Mouse (Mus musculus): ENCODE measurements around the gene Xkr7. TPM values are rescaled to one million over a fixed set of nuclear protein-coding genes. Genes with fewer than 3 reads are reported as not detected.

Xkr7 gene
- total RNA-seq (2014; rRNA removed) = 17.2 and 21.9 TPM in 2 replicates
- 0.76 and 0.77 TPM in 2 replicates for polyA plus RNA-seq (2015; fragmentation: Nextera tagmentation; extraction: Ambion mirVana)

DNA sequence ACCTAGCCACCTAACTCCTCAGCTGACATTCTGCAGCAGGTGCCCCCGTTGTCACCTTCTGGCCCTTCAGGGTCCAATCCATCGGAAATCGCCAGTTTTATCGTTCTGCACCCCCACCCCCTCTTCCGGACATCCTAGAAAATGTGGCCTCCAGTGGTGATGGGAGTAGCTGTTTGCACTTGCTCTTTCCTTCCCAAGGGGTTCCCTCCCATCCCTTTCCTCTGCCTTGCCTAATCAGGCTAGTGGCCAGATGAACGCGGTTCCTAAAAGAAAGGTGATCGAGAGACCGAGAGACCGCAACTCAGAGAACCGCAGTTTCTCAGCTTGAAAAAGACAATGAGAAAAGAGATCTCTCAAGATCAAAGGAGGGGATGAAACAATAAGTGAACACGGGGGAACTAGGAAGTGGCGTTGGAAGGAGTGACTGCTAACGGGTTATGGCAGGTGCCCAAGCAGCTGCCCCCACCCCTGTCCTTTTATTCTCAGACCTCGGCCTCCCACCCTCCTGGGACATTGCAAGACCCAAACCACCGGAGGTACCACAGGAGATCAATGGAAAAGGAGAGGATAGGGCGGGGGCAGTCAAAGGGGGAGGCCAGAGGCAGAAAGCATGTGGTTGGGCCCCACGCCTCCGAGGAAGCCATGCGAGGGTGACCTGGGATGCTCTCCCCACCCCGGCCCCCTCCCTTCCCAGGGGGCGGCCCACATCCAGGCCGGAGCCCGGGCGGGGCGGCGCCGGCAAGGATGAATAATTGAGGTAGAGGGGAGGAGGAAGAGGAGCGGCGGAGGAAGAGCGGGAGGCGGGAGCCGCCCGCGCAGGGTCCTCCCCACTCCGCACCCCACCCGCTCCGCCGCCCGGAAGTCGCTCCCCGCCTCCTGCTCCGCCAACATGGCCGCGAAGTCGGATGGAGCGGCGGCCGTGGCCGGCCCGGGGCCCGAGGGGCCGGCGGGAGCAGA, at the start of gene Xkr7:
TSS of gene Xkr7 (plus strand) at position 727 of the 957 bp plus-strand sequence.
- Histone ChIP-seq H3K27ac (ENCODE audit: low read depth, low read length) (peak within 1 kb of the TSS; percentile 82), H3K9me3 (ENCODE audit: low read length) (no peaks in the 10 kb centered on the region), H3K4me1 (ENCODE audit: insufficient read depth) (peaks cover 23% of the 10 kb centered on the region), H3K4me2 (ENCODE audit: low read depth) (peak within 1 kb of the TSS; percentile 85), H3K27me3 (ENCODE audit: insufficient read depth, low read length) (no peaks in the 10 kb centered on the region), H3K9ac (peak within 1 kb of the TSS; percentile 78), H3K4me3 (ENCODE audit: low read depth, low read length) (peak within 1 kb of the TSS; percentile 72), H3K36me3 (ENCODE audit: insufficient read depth) (no peaks in the 10 kb centered on the region)
- TF ChIP-seq CTCF (IDR thresholded peaks at IDR 0.05; ENCODE audit: low read depth) = peak; percentile 20; the same call in 1 of the 2 replicates
- WGBS = under 1% methylated on average over 45 of the region's 54 CpGs
- DNase-seq (peak; percentile 74), ATAC-seq (peak; percentile 89)

DNA sequence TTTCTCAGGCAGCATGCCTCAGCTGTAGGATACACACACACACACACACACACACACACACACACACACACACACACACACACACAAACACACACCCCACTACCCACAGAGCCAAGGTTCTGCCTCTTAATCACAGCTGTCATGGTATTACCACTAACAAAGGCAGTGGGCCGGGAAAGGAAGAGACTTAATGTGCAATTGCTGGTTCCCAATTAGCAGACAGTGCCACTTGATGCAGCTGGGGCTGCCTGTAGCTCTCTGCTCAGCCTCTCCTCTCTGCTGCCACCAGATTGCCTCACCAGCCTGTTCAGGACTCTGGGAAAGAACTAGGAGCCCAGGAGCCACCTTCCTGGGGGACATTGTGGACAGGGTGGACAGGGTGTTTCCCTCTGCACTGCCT, 46.1 kb upstream of the Xkr7 start:
- H3K4me1 ChIP-seq (ENCODE audit: insufficient read depth) = no peaks in the 10 kb centered on the region
- H3K9me3 ChIP-seq (ENCODE audit: low read length) = no peaks in the 10 kb centered on the region
- H3K27ac ChIP-seq (ENCODE audit: low read depth, low read length) = no peak overlapping the region
- H3K9ac ChIP-seq = no peak overlapping the region
- no peak overlapping the region for H3K4me2 ChIP-seq (ENCODE audit: low read depth)
- peak; percentile 49 for DNase-seq
- no peaks in the 10 kb centered on the region for H3K27me3 ChIP-seq (ENCODE audit: insufficient read depth, low read length)
- peak; percentile 97 for ATAC-seq
- TF ChIP-seq CTCF (IDR thresholded peaks at IDR 0.05; ENCODE audit: low read depth) = no peak
- H3K36me3 ChIP-seq (ENCODE audit: insufficient read depth) = no peaks in the 10 kb centered on the region
- WGBS = 14% methylated on average over 1 of the region's 1 CpGs
- H3K4me3 ChIP-seq (ENCODE audit: low read depth, low read length) = no peak overlapping the region

DNA sequence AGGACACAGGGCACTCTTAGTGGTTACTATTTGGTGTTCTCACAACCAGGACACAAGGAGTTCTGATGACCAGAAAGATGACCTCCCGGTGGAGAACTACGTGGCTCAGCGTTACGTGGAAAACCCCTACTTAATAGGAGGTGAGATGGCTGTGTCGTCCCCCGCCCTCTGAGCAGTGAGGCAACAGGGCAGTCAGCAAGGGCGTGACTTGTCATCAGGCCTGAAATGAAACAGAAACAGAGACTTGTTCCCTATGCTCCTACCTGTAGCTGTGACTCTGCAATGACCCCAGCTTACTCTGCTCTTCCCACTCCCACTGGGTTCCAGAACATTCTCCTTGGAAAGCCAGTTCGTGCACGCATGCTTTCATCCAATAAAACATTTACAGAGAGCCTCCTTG, 40.1 kb upstream of the Xkr7 start:
- Histone ChIP-seq H3K4me3 (ENCODE audit: low read depth, low read length) (no peak overlapping the region), H3K9ac (no peak overlapping the region), H3K4me2 (ENCODE audit: low read depth) (no peak overlapping the region), H3K27ac (ENCODE audit: low read depth, low read length) (no peak overlapping the region), H3K4me1 (ENCODE audit: insufficient read depth) (no peaks in the 10 kb centered on the region), H3K9me3 (ENCODE audit: low read length) (no peaks in the 10 kb centered on the region), H3K36me3 (ENCODE audit: insufficient read depth) (no peaks in the 10 kb centered on the region), H3K27me3 (ENCODE audit: insufficient read depth, low read length) (no peaks in the 10 kb centered on the region)
- DNase-seq (no peak), ATAC-seq (no peak)
- no peak for TF ChIP-seq CTCF (IDR thresholded peaks at IDR 0.05; ENCODE audit: low read depth)
- 92% methylated on average over 9 of the region's 9 CpGs for WGBS

DNA sequence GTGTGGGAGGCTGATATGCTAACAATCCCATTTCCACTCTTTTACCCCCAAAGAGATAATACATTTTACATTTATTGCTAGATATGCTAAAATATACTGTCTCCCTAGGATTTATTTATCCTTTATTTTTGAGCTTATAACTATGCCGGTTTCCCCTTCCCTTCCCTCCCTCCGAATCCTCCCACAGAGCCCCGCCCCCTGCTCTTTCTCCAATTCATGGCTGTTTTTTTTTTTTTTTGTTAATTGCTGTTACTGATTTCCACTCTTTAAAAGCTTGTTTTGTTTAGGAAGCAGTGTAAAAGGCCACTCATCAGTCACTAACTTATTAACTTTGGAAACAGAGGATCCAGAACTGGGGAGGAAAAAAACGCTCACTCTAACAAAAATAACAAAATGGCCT, 34.6 kb upstream of the Xkr7 start:
- H3K36me3 ChIP-seq (ENCODE audit: insufficient read depth) = no peaks in the 10 kb centered on the region
- no peak overlapping the region for H3K4me2 ChIP-seq (ENCODE audit: low read depth)
- no peak for DNase-seq
- no peaks in the 10 kb centered on the region for H3K27me3 ChIP-seq (ENCODE audit: insufficient read depth, low read length)
- 59% methylated on average over 4 of the region's 4 CpGs for WGBS
- H3K27ac ChIP-seq (ENCODE audit: low read depth, low read length) = no peak overlapping the region
- H3K4me1 ChIP-seq (ENCODE audit: insufficient read depth) = no peaks in the 10 kb centered on the region
- no peak overlapping the region for H3K4me3 ChIP-seq (ENCODE audit: low read depth, low read length)
- TF ChIP-seq CTCF (IDR thresholded peaks at IDR 0.05; ENCODE audit: low read depth) = no peak
- H3K9me3 ChIP-seq (ENCODE audit: low read length) = no peaks in the 10 kb centered on the region
- ATAC-seq = no peak
- H3K9ac ChIP-seq = no peak overlapping the region

DNA sequence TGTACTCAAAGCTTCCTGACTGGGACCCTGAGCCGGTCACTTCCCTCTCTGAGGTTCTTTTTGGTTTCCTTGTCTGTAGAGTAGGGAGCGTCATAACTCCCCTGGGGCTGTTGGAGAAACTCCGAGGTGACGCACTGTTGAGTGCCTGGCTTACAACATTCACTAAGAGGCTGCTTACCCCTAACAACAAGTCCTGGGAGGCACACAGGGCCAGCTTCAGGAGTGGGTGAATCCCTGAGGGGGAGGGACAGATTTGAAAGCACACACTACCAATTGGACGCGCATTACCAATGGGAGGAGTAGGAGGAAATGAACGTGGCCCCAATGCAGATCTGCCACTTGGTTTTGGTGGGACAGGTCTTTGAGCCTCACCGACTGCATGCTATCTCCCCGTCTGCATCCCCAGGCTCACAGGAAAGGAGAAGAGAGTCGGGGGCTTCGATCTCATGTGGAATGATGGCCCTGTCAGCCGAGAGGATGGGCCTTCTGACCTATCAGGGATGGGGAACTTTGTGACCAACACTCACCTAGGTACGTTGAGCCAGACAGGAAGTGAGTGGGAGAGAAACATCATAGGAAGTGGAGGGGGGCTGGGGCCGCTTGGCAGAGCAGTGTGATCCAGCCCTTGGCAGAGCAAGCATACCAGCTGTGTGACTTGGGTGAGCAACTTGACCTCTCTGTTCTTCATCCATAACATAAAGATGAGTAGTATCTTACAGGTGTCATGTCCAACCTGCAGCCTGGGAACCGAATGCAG, 29.0 kb upstream of the Xkr7 start:
- Histone ChIP-seq H3K36me3 (ENCODE audit: insufficient read depth) (peaks cover 11% of the 10 kb centered on the region), H3K9me3 (ENCODE audit: low read length) (no peaks in the 10 kb centered on the region), H3K4me3 (ENCODE audit: low read depth, low read length) (no peak overlapping the region), H3K27ac (ENCODE audit: low read depth, low read length) (no peak overlapping the region), H3K27me3 (ENCODE audit: insufficient read depth, low read length) (no peaks in the 10 kb centered on the region), H3K4me1 (ENCODE audit: insufficient read depth) (no peaks in the 10 kb centered on the region), H3K9ac (no peak overlapping the region), H3K4me2 (ENCODE audit: low read depth) (no peak overlapping the region)
- 88% methylated on average over 15 of the region's 15 CpGs for WGBS
- TF ChIP-seq CTCF (IDR thresholded peaks at IDR 0.05; ENCODE audit: low read depth) = no peak
- ATAC-seq = no peak
- no peak for DNase-seq

DNA sequence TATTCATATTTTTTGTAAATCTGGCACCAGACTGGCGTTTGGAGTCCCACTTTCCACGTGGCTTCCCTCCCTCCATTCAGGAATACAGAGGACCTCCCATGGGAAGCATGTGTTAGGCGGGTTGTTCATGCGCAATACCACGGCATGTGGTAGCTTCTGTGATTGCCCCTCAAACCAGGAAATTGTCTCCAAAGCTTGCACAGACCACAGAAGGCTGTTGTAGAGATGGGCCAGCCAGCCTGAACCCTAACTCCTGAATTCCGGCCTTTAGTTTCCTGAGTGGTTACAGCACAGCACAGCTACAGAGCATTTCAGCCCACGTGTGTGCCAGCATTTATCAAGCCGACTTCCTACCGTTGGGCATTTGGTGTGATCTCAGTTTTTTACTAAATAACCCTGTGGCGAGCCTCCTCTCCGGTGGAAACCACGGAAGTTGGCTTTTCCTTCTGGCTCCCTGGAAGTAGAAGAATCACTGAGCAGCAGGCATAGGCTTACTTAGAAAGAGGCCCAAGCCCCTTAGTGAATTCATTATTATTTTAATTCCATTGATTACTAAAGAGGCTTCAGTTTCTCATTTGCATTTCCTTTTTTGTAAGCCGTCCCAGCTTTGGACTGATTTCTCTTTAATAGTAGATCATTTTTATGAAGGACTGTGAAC, 27.8 kb upstream of the Xkr7 start:
- DNase-seq = peak; percentile 66
- H3K36me3 ChIP-seq (ENCODE audit: insufficient read depth) = peaks cover 23% of the 10 kb centered on the region
- no peak overlapping the region for H3K27ac ChIP-seq (ENCODE audit: low read depth, low read length)
- H3K4me1 ChIP-seq (ENCODE audit: insufficient read depth) = no peaks in the 10 kb centered on the region
- H3K4me2 ChIP-seq (ENCODE audit: low read depth) = peak overlapping the region; percentile 3; the same call in 1 of the 2 replicates
- no peak overlapping the region for H3K9ac ChIP-seq
- 0 out of 2 replicates have a peak, but pooled peaks have one; percentile 3 for TF ChIP-seq CTCF (IDR thresholded peaks at IDR 0.05; ENCODE audit: low read depth)
- no peaks in the 10 kb centered on the region for H3K27me3 ChIP-seq (ENCODE audit: insufficient read depth, low read length)
- H3K9me3 ChIP-seq (ENCODE audit: low read length) = no peaks in the 10 kb centered on the region
- ATAC-seq = peak; percentile 93
- 16% methylated on average over 13 of the region's 13 CpGs for WGBS
- no peak overlapping the region for H3K4me3 ChIP-seq (ENCODE audit: low read depth, low read length)
